Mouse (Mus musculus) neutrophil, adult 59 days (primary cell): ENCODE results near the gene Ivns1abp. TPM values are rescaled to one million over a fixed set of nuclear protein-coding genes. Genes with fewer than 3 reads are reported as not detected.

Source experiments
- total RNA-seq, 2 experiments: library from RNA; stranded (reverse); gene quantifications; 1 replicate in 1 of 2; 2 replicates in 1 of 2; pipeline ENCODE4 v1.2.4; 2023

The Ivns1abp gene
- total RNA-seq: 10 to 100 TPM; 76.4 to 95.1 TPM

GRCm38 (mm10) chr1:151344283-151345108 lies at the start of gene Ivns1abp:
Gene Ivns1abp (plus strand): TSS chr1:151344477.

Other genes starting within 250 kb of the Ivns1abp start
- gene Gm47985, start 161.9 kb upstream of the Ivns1abp start, total RNA-seq: not detected
- gene Gm8947, start 152.1 kb upstream of the Ivns1abp start, total RNA-seq: not detected
- gene Gm47995, start 146.0 kb upstream of the Ivns1abp start, total RNA-seq: not detected
- not detected for gene 3110040M04Rik, start 140.4 kb upstream of the Ivns1abp start, total RNA-seq
- not detected for gene Gm47996, start 134.3 kb upstream of the Ivns1abp start, total RNA-seq
- gene Swt1, start 84.0 kb downstream of the Ivns1abp start, total RNA-seq: 10 to 100 TPM; 15.1 to 17.6 TPM
- 10 to 100 TPM; 21.9 to 23.5 TPM for gene Trmt1l, start 84.1 kb downstream of the Ivns1abp start, total RNA-seq
- gene Rnf2, start 156.5 kb downstream of the Ivns1abp start, total RNA-seq: 10 to 100 TPM; 22.1 to 26.3 TPM
- 100 to 1,000 TPM; 197 to 216 TPM for gene Fam129a, start 226.7 kb downstream of the Ivns1abp start, total RNA-seq